Mouse (Mus musculus): ENCODE results near the gene BC004004. TPM values are rescaled to one million over a fixed set of nuclear protein-coding genes. Genes with fewer than 3 reads are reported as not detected.
"Not testable (repeated sequence)": the region's sequence is repeated elsewhere in the genome, so short reads cannot be mapped to it uniquely, and the experiment has no call there.

The BC004004 gene
- polyA plus RNA-seq, 1 experiment: 102 TPM

DNA sequence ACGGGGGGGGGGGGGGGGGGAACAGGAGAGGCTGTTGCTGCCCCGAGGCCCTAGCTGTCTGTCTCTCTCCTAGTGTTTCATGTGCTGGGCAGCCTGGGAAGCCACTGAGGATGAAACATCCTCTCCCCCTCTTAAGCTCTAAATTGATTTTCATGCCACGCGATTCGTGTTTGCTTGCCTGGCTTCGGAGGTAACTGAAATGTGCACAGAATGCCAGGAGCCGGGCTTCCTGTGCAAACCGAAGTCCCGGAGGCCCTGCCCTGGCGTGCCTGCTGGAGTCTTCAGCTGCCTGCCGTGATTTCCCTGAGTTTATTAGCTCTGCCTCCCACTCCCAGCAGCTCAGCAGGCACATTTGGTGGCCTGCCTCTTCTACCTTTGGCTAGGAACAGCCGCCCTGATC lies 23.7 kb upstream of the BC004004 start:
- H3K4me3 ChIP-seq (replicated peaks; ENCODE audit: insufficient read depth, low read depth, low read length): no peak overlapping the region
- DNase-seq: no peak
- TF ChIP-seq CTCF (IDR thresholded peaks at IDR 0.05; ENCODE audit: borderline replicate concordance, insufficient read depth, low read depth, low read length): no peak
- TF ChIP-seq POLR2A (IDR thresholded peaks at IDR 0.05; ENCODE audit: borderline replicate concordance, insufficient read depth, low read length): no peak
- no peaks in the 10 kb centered on the region for H3K27me3 ChIP-seq (ENCODE audit: control insufficient read depth, insufficient read depth, low read length)
- H3K4me1 ChIP-seq (ENCODE audit: control insufficient read depth, insufficient read depth, low read length): no peaks in the 10 kb centered on the region
- 40% methylated on average over 11 of the region's 12 CpGs for WGBS
- H3K27ac ChIP-seq (ENCODE audit: insufficient read depth, low read length): no peak overlapping the region

DNA sequence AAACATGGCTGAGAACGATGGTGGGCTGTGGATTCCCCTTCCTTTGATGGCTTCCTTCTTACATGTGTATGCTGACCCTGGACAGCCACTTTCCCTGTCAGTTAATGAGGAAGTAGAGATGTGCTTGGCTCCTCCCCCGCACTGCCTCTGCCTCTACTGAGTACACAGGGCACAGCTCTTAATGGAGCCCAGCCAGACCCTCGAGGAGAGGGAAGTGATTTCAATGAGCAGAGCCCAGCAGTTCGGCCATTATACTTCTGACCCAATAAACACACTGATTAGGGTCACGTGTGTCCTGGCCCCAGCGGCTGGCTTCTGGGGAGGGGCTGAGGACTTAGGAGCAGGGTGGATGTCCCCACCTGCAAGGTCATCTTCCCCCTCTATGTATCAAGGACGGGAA lies 22.9 kb upstream of the BC004004 start:
- no peak for DNase-seq
- Histone ChIP-seq H3K27me3 (ENCODE audit: control insufficient read depth, insufficient read depth, low read length) (no peaks in the 10 kb centered on the region), H3K4me3 (replicated peaks; ENCODE audit: insufficient read depth, low read depth, low read length) (no peak overlapping the region), H3K27ac (ENCODE audit: insufficient read depth, low read length) (no peak overlapping the region), H3K4me1 (ENCODE audit: control insufficient read depth, insufficient read depth, low read length) (no peaks in the 10 kb centered on the region)
- 66% methylated on average over 7 of the region's 7 CpGs for WGBS
- TF ChIP-seq CTCF (IDR thresholded peaks at IDR 0.05; ENCODE audit: borderline replicate concordance, insufficient read depth, low read depth, low read length) (no peak), POLR2A (IDR thresholded peaks at IDR 0.05; ENCODE audit: borderline replicate concordance, insufficient read depth, low read length) (no peak)

DNA sequence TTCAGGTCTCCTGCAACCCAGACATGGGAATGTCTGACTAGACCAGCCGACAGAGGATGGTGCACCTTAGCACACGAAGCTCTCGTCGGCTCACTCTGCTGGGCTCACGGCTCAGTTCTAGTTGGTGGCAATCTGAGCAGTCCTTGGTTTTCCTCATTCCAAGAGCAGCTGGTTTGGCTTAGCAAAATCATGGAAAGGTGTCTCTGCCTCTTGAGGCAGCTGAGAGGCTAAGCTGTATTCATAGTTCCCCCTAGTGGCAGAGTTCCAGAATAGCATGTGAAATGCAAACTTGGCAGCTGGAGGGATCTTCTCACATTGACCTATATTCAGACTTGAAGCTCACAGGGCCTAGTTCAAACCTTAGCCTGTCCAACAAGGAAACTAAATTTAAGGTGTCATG lies 22.0 kb upstream of the BC004004 start:
- H3K4me1 ChIP-seq (ENCODE audit: control insufficient read depth, insufficient read depth, low read length): no peaks in the 10 kb centered on the region
- WGBS: 32% methylated on average over 5 of the region's 5 CpGs
- DNase-seq: peak; percentile 45 to 74
- H3K4me3 ChIP-seq (replicated peaks; ENCODE audit: insufficient read depth, low read depth, low read length): no peak overlapping the region
- H3K27ac ChIP-seq (ENCODE audit: insufficient read depth, low read length): no peak overlapping the region
- H3K27me3 ChIP-seq (ENCODE audit: control insufficient read depth, insufficient read depth, low read length): no peaks in the 10 kb centered on the region
- TF ChIP-seq CTCF (IDR thresholded peaks at IDR 0.05; ENCODE audit: borderline replicate concordance, insufficient read depth, low read depth, low read length) (peak; percentile 64; the same call in 1 of the 2 replicates), POLR2A (IDR thresholded peaks at IDR 0.05; ENCODE audit: borderline replicate concordance, insufficient read depth, low read length) (no peak)

DNA sequence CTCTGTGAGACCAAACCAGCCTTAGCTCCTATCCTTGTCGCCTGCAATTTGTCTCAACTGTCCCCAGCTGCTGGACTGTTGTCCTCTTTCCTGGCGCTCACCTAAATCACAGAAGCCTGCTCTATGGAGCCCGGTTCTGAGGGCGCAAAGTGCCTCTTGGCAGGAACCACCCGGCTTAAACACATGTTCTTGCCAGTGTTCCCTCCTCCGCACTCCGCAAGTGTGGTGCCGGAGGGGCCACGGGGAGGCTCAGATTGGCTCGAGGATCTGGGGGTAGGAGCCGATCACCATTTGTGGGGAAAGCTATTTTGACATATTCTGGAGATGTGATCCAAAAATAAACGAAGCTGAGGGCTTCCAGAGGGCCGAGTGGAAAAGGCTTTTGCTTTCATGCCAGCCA lies 20.7 kb upstream of the BC004004 start:
- Histone ChIP-seq H3K27ac (ENCODE audit: insufficient read depth, low read length) (no peak overlapping the region), H3K27me3 (ENCODE audit: control insufficient read depth, insufficient read depth, low read length) (no peaks in the 10 kb centered on the region), H3K4me3 (replicated peaks; ENCODE audit: insufficient read depth, low read depth, low read length) (no peak overlapping the region), H3K4me1 (ENCODE audit: control insufficient read depth, insufficient read depth, low read length) (no peaks in the 10 kb centered on the region)
- WGBS: 49% methylated on average over 13 of the region's 13 CpGs
- DNase-seq: no peak
- TF ChIP-seq POLR2A (IDR thresholded peaks at IDR 0.05; ENCODE audit: borderline replicate concordance, insufficient read depth, low read length) (no peak), CTCF (IDR thresholded peaks at IDR 0.05; ENCODE audit: borderline replicate concordance, insufficient read depth, low read depth, low read length) (no peak)

DNA sequence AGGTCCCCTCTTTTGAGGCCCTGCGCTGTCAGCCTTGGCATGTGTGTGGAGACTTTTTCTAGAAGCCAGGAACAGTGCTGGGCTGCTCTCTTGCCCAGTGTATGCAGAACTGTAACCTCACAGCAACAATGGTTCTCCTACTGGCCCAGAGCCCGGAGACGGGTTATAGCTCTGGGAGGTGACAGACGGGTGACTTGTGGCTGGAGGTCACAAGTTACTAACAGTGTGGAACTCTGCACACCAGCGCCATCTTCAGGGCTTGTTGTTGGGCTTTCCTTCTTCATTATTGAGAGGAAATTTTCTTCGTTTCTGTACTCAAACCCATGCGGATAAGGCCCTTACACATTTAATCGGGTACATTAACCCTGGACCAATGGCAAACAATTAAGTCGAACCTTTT lies 19.1 kb upstream of the BC004004 start:
- no peaks in the 10 kb centered on the region for H3K27me3 ChIP-seq (ENCODE audit: control insufficient read depth, insufficient read depth, low read length)
- no peak for DNase-seq
- H3K4me3 ChIP-seq (replicated peaks; ENCODE audit: insufficient read depth, low read depth, low read length): no peak overlapping the region
- H3K27ac ChIP-seq (ENCODE audit: insufficient read depth, low read length): no peak overlapping the region
- no peaks in the 10 kb centered on the region for H3K4me1 ChIP-seq (ENCODE audit: control insufficient read depth, insufficient read depth, low read length)
- 59% methylated on average over 9 of the region's 9 CpGs for WGBS
- TF ChIP-seq POLR2A (IDR thresholded peaks at IDR 0.05; ENCODE audit: borderline replicate concordance, insufficient read depth, low read length) (no peak), CTCF (IDR thresholded peaks at IDR 0.05; ENCODE audit: borderline replicate concordance, insufficient read depth, low read depth, low read length) (0 out of 2 replicates have a peak, but pooled peaks have one; percentile 10)

DNA sequence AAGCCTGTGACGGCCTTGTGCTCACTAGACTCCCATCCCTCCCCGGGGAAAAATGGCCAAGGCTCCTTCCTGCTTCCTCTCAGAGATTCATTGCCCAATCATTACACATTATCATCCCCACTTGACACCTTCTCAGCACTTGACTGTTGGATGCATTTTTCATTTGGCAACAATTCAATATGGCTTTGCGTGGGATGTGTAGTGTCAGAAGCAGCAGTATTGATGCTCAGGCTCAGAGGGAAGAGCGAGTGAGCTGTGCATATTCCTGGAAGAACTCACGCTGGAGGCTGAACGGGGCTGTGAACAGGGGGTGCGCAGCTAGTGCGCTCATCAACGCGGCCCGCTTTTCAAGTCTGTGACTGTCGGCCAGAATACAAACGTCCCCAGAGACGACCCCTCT lies 17.6 kb upstream of the BC004004 start:
- not testable (repeated sequence) for DNase-seq; H3K4me3 ChIP-seq (replicated peaks; ENCODE audit: insufficient read depth, low read depth, low read length); H3K27ac ChIP-seq (ENCODE audit: insufficient read depth, low read length); H3K4me1 ChIP-seq (ENCODE audit: control insufficient read depth, insufficient read depth, low read length); H3K27me3 ChIP-seq (ENCODE audit: control insufficient read depth, insufficient read depth, low read length)
- 62% methylated on average over 14 of the region's 14 CpGs for WGBS

DNA sequence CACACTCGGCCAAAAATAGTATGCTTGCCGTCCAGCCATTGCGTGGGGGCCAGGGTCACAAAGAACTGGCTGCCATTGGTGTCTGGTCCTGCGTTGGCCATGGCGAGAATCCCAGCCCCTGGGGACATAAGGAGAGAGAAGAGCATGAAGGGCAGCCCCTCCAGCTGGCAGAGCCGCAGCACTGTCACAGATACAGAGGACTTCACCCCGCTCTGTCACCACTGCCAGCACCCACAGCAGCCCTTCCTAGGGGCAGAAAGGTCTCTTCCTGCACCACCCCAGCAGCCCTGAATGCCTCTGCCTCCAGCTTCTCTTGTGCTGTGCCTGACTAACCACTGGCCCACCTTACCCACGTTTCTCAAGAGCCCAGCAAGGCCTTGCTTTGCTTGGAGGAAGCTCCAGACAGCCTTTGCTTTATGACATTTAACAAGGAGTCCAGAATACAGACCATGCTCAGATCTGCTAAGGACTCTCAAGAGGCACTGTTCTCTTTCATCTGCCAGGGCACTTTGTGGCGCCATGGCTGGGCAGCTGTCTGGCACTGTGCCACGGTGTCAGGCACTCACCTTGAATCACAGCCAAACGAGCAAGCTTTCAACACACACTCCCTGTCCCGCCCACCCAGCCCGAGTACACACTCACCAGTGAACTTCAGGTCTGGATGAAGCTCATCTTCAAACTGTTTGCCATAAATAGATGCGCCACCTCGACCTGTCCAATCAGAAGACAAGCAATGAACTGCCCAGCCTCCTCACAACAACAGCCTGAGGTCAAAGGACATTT lies 16.8 kb upstream of the BC004004 start:
- Histone ChIP-seq H3K27ac (ENCODE audit: insufficient read depth, low read length) (no peak overlapping the region), H3K27me3 (ENCODE audit: control insufficient read depth, insufficient read depth, low read length) (no peaks in the 10 kb centered on the region), H3K4me3 (replicated peaks; ENCODE audit: insufficient read depth, low read depth, low read length) (no peak overlapping the region), H3K4me1 (ENCODE audit: control insufficient read depth, insufficient read depth, low read length) (no peaks in the 10 kb centered on the region)
- WGBS: 54% methylated on average over 15 of the region's 15 CpGs
- no peak for DNase-seq
- TF ChIP-seq POLR2A (IDR thresholded peaks at IDR 0.05; ENCODE audit: borderline replicate concordance, insufficient read depth, low read length) (no peak), CTCF (IDR thresholded peaks at IDR 0.05; ENCODE audit: borderline replicate concordance, insufficient read depth, low read depth, low read length) (no peak)

DNA sequence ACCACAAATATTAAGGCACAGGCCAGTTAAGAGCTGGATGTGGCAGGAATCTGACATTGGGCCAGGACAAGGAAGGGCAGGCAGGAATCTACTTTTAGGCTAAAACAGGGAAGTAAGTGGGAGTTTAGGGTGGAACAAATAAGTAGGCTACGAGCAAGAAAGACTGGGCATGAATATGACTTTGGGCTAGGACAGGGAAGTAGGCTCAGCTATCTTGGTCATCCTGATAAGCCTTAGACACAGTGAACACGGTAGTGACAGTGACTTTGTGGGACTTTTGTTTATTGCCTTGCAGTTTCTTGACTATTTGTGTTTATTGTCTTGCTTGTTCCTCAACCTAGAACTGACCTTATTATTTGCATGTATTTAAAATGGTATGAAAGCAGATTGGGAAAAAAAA lies 15.4 kb upstream of the BC004004 start:
- H3K4me1 ChIP-seq (ENCODE audit: control insufficient read depth, insufficient read depth, low read length): peaks cover 5% of the 10 kb centered on the region
- DNase-seq: no peak
- no peak overlapping the region for H3K4me3 ChIP-seq (replicated peaks; ENCODE audit: insufficient read depth, low read depth, low read length)
- H3K27me3 ChIP-seq (ENCODE audit: control insufficient read depth, insufficient read depth, low read length): no peaks in the 10 kb centered on the region
- 95% methylated on average over 2 of the region's 2 CpGs for WGBS
- H3K27ac ChIP-seq (ENCODE audit: insufficient read depth, low read length): no peak overlapping the region
- TF ChIP-seq CTCF (IDR thresholded peaks at IDR 0.05; ENCODE audit: borderline replicate concordance, insufficient read depth, low read depth, low read length) (no peak), POLR2A (IDR thresholded peaks at IDR 0.05; ENCODE audit: borderline replicate concordance, insufficient read depth, low read length) (no peak)

Data from cerebellum, adult 2 months (tissue).